Mouse (Mus musculus) myocyte (in vitro differentiated cells): ENCODE measurements at regions not wholly inside any gene's neighbourhood (a gene's known extent, or its start where the extent isn't known, plus 50 kb on each side); places are given as distances from the start of the nearest gene placed in this dataset.

Experiments used
- H3K27me3 ChIP-seq: one replicate; pipeline ENCODE4 v1.6.1; 2011; ENCODE audit not compliant: control insufficient read depth, insufficient read depth, insufficient read length
- H3K36me3 ChIP-seq: one replicate; pipeline ENCODE4 v1.6.1; 2011; ENCODE audit not compliant: control insufficient read depth, insufficient read depth
- H3K4me2 ChIP-seq: one replicate; pipeline ENCODE4 v1.6.1; 2011; ENCODE audit warnings: low read depth, control low read depth
- H3K4me3 ChIP-seq: one replicate; pipeline ENCODE4 v1.5.1; 2011; ENCODE audit warnings: mild to moderate bottlenecking, control low read depth, moderate library complexity
- H3K79me2 ChIP-seq: one replicate; pipeline ENCODE4 v1.6.1; 2011; ENCODE audit not compliant: control insufficient read depth, insufficient read depth
- H3ac ChIP-seq: one replicate; pipeline ENCODE4 v1.6.1; 2011; ENCODE audit not compliant: control insufficient read depth, insufficient read length
- CEBPB ChIP-seq: IDR thresholded peaks from 2 replicates; pipeline ENCODE4 v1.6.1; 2011; ENCODE audit warnings: mild to moderate bottlenecking, moderate library complexity; ENCODE audit not compliant: poor library complexity, insufficient read depth, severe bottlenecking
- E2F4 ChIP-seq: IDR thresholded peaks from one replicate; pipeline ENCODE4 v1.6.1; 2011; ENCODE audit warnings: mild to moderate bottlenecking, control low read depth, moderate library complexity; ENCODE audit not compliant: insufficient read depth
- MAX ChIP-seq: IDR thresholded peaks from one replicate; pipeline ENCODE4 v1.6.1; 2011; ENCODE audit warnings: low read depth, mild to moderate bottlenecking, control low read depth
- MYOD1 ChIP-seq, 3 experiments: IDR thresholded peaks; one replicate each; pipeline ENCODE4 v1.6.1; 2011; ENCODE audit warnings: control low read depth in 2 of 3, low read depth in 2 of 3, mild to moderate bottlenecking in 2 of 3, moderate library complexity in 1 of 3; ENCODE audit not compliant: insufficient read length in 2 of 3, control insufficient read depth in 1 of 3
- MYOG ChIP-seq, 3 experiments: IDR thresholded peaks; one replicate each; pipeline ENCODE4 v1.6.1; 2011; ENCODE audit warnings: control low read depth in 2 of 3, low read depth in 2 of 3, mild to moderate bottlenecking in 2 of 3; ENCODE audit not compliant: insufficient read length in 2 of 3, control insufficient read depth in 1 of 3, insufficient read depth in 1 of 3
- POLR2A ChIP-seq: IDR thresholded peaks from one replicate; pipeline ENCODE4 v1.6.1; 2011; ENCODE audit warnings: low read depth, mild to moderate bottlenecking, control low read depth, moderate library complexity; ENCODE audit not compliant: insufficient read length
- POLR2AphosphoS2 ChIP-seq: IDR thresholded peaks from one replicate; pipeline ENCODE4 v1.6.1; 2011; ENCODE audit warnings: low read depth, control low read depth; ENCODE audit not compliant: insufficient read length
- REST ChIP-seq: IDR thresholded peaks from one replicate; pipeline ENCODE4 v1.6.1; 2011; ENCODE audit warnings: mild to moderate bottlenecking, control low read depth, moderate library complexity; ENCODE audit not compliant: insufficient read depth, insufficient read length
- SRF ChIP-seq: IDR thresholded peaks from one replicate; pipeline ENCODE4 v1.6.1; 2011; ENCODE audit warnings: low read depth; ENCODE audit not compliant: control insufficient read depth, insufficient read length
- TCF12 ChIP-seq: IDR thresholded peaks from one replicate; pipeline ENCODE4 v1.6.1; 2011; ENCODE audit warnings: mild to moderate bottlenecking, control low read depth; ENCODE audit not compliant: poor library complexity, insufficient read depth, severe bottlenecking
- TCF3 ChIP-seq: IDR thresholded peaks from one replicate; pipeline ENCODE4 v1.6.1; 2011; ENCODE audit warnings: low read depth, control low read depth; ENCODE audit not compliant: insufficient read length
- USF1 ChIP-seq: IDR thresholded peaks from one replicate; pipeline ENCODE4 v1.6.1; 2011; ENCODE audit warnings: low read depth, mild to moderate bottlenecking, control low read depth, moderate library complexity

DNA sequence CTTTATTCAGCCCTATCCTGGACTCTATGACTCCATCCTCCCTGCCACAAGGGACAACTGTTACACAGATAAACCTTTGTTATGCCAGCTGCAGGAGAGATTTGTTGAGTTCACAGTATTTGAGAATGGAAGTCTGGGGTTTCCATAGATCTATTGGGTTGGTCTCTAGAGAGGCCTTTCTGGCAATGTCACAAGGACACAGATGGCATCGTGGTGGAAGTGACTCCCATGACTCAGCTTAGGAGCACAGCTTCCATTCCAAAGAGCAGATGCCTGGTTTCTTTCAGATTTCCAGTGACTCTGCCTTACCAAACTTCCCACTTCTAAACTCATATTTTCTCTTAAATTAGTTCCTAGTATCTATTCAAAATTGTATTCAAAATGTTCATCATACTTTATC lies 467.6 kb downstream of the Gm826 start:
- H3K4me3 ChIP-seq, result no peak overlapping the region
- no peaks in the 10 kb centered on the region for H3K36me3 ChIP-seq
- no peak overlapping the region for H3K4me2 ChIP-seq
- no peak overlapping the region for H3ac ChIP-seq
- no peaks in the 10 kb centered on the region for H3K79me2 ChIP-seq
- H3K27me3 ChIP-seq, result no peaks in the 10 kb centered on the region
- TF ChIP-seq TCF12 (no peak), CEBPB (no peak), POLR2A (no peak), REST (no peak), TCF3 (no peak), SRF (no peak), MYOG (IDR thresholded peaks at IDR 0.05; ENCODE audit: control insufficient read depth in 1 of 3, insufficient read depth in 1 of 3, insufficient read length in 2 of 3, low read depth in 2 of 3) (no peak), USF1 (no peak), E2F4 (no peak), MYOD1 (IDR thresholded peaks at IDR 0.05; ENCODE audit: control insufficient read depth in 1 of 3, insufficient read length in 2 of 3, low read depth in 2 of 3) (no peak), MAX (no peak), POLR2AphosphoS2 (no peak)

DNA sequence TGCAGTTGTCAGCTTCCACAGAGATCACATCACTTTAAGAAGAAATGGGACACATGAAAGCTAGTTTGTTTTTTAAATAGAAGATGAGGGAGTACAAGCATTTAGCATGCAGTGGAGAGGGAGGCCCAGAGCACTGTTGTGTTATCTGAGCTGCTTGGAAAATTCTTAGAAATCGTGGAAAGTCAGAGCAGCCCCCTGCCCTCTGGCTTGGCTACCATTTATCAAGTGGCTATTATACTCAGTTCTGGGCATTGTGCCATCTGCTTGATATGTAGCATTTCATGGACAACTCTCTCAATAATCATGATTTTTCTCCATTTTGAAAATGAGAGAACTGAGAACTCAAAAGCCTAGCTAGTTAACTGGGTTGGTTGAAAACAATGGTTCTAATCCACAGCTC lies 470.8 kb downstream of the Gm826 start:
- TF ChIP-seq USF1 (no peak), MYOD1 (IDR thresholded peaks at IDR 0.05; ENCODE audit: control insufficient read depth in 1 of 3, insufficient read length in 2 of 3, low read depth in 2 of 3) (no peak), SRF (no peak), CEBPB (no peak), POLR2A (no peak), POLR2AphosphoS2 (no peak), TCF12 (no peak), E2F4 (no peak), REST (no peak), MAX (no peak), TCF3 (no peak), MYOG (IDR thresholded peaks at IDR 0.05; ENCODE audit: control insufficient read depth in 1 of 3, insufficient read depth in 1 of 3, insufficient read length in 2 of 3, low read depth in 2 of 3) (no peak)
- Histone ChIP-seq H3K4me3 (no peak overlapping the region), H3ac (no peak overlapping the region)

DNA sequence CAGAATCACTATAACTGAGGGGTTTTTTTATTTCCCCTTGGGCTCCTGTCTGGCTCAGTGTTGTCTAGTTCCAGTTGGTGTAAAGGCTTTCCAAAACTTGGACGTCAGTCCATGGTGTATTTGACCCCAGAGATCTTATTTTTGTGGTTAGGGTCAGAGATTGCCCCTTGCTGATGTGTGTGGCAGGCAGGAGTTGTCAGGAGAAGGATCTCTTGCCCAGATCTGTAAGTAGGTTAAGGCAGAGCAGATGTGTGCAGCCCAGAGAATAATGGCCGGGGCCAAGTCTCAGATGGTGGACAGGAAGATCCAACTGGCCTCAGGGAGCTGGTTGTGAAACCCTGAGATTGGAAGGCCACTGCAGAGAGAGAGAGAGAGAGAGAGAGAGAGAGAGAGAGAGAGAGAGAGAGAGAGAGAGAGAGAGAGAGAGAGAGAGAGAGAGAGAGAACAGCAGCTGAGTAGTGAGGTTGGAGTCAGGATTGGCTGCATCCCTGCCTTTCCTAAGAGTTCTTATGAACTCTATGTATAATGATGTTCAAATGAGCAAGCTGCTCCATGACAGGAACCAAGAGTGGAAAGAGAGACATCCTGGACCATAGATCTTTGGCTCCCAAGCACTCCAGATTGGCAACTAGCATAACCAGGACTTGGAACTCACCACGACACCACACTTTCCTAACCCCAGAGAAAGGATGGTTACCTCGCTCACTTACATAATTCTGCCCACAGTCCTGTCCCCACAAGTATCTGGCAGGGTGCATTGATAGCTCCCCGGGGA lies 479.9 kb downstream of the Gm826 start:
- H3ac ChIP-seq, result no peak overlapping the region
- no peaks in the 10 kb centered on the region for H3K36me3 ChIP-seq
- no peaks in the 10 kb centered on the region for H3K79me2 ChIP-seq
- no peaks in the 10 kb centered on the region for H3K27me3 ChIP-seq
- no peak for TF ChIP-seq E2F4
- TF ChIP-seq TCF12, result no peak
- no peak overlapping the region for H3K4me3 ChIP-seq
- no peak overlapping the region for H3K4me2 ChIP-seq

More for the DNA sequence above, 470.8 kb downstream of the Gm826 start:
- no peaks in the 10 kb centered on the region for H3K79me2 ChIP-seq
- H3K36me3 ChIP-seq, result no peaks in the 10 kb centered on the region
- no peak overlapping the region for H3K4me2 ChIP-seq
- H3K27me3 ChIP-seq, result no peaks in the 10 kb centered on the region

DNA sequence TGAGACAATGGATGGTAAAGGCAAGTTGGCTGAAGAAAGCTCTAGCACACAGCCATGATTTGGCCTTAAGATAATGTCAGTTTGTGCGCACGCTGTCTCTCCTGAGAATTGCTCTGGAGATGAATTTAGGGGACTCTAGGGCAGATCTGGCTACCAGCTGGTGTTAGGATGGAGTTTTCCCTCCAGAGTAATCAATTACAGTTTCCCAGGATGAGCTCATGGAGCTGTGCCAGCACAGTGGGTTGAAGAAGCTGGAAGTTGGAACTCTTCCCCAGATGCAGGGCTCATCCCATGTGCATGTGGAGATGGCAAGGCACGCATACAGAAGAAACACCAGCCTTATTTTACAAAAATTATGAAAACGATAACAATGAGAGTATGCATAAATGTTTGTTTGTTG lies 481.0 kb downstream of the Gm826 start:
- Histone ChIP-seq H3K27me3 (no peaks in the 10 kb centered on the region), H3K36me3 (no peaks in the 10 kb centered on the region)
- no peak for TF ChIP-seq MYOD1 (IDR thresholded peaks at IDR 0.05; ENCODE audit: control insufficient read depth in 1 of 3, insufficient read length in 2 of 3, low read depth in 2 of 3)
- TF ChIP-seq E2F4, result no peak
- no peak for TF ChIP-seq POLR2AphosphoS2
- TF ChIP-seq CEBPB, result no peak
- TF ChIP-seq SRF, result no peak
- no peak for TF ChIP-seq POLR2A
- no peak for TF ChIP-seq MAX
- TF ChIP-seq TCF12, result no peak
- no peak for TF ChIP-seq MYOG (IDR thresholded peaks at IDR 0.05; ENCODE audit: control insufficient read depth in 1 of 3, insufficient read depth in 1 of 3, insufficient read length in 2 of 3, low read depth in 2 of 3)
- TF ChIP-seq USF1, result no peak
- TF ChIP-seq REST, result no peak
- no peak for TF ChIP-seq TCF3

DNA sequence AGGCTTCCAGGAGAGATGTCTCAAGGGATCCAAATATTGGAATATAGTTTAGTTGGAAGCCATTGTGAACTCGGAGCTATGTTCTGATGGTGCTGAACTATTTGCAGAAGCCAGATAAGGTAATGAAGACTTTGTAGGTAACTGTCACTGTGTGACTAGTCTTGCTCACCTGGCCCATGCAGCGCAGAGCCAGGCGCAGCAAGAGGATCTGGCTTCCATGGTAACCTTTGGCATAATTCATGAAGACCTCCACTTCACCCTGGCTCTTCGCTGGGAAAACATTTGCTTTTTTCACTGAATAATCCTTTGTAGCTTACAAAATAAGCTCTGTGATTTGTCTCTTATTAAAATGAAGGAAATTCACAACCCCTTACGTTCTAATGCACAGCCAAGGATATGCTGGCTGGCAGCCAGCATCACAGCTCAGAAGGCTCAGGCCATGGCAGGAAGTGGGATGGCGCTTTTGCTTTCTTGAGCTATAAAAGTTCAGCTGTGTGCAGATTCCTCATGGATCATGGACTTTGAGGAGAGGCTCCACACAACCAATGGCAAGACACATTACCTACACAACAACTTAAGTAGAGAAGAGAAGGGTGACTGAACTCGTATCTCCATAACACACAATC lies 501.4 kb downstream of the Gm826 start:
- no peak overlapping the region for H3K4me2 ChIP-seq
- H3K79me2 ChIP-seq, result no peaks in the 10 kb centered on the region
- H3K4me3 ChIP-seq, result no peak overlapping the region
- no peak for TF ChIP-seq POLR2A
- TF ChIP-seq MAX, result no peak
- H3K27me3 ChIP-seq, result no peaks in the 10 kb centered on the region
- no peak overlapping the region for H3ac ChIP-seq
- no peaks in the 10 kb centered on the region for H3K36me3 ChIP-seq

More for the DNA sequence above, 481.0 kb downstream of the Gm826 start:
- Histone ChIP-seq H3K79me2 (no peaks in the 10 kb centered on the region), H3K4me3 (no peak overlapping the region), H3K4me2 (no peak overlapping the region), H3ac (no peak overlapping the region)
